Mouse (Mus musculus): ENCODE measurements at regions not wholly inside any gene's neighbourhood (a gene's known extent, or its start where the extent isn't known, plus 50 kb on each side); places are given as distances from the start of the nearest gene placed in this dataset.

DNA sequence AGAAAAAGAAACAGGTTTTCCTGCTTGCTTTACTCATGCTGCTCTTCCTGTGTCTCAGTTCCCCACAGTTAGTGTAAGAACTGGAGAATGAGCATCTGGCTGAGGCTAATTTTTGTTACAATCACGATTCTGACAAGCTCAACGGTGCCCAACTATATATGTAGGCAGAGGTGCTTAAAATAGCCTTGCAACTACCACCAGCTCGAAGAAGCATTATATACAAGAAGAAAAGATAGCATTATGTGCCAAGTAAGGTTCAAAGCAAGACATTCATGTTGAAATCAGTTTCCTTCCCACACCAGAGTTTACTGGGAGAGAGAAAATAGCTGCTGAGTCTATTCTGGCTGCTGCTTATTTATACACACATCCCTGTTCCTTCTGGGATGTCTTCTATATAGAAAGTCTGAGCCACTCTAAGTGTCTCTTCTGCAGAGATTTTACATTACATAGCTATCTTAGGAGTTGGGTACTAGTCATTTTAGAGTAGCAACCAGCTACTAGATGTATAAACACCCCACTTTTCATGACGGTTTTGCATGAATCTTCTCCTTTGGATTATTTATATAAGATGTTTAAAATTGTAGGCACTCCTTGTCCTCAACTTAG is 568.2 kb upstream of the Plxna2 start:
- no peaks in the 10 kb centered on the region for H3K27me3 ChIP-seq (replicated peaks)
- H3K9me3 ChIP-seq (replicated peaks) = no peaks in the 10 kb centered on the region
- H3K9ac ChIP-seq (replicated peaks) = no peak overlapping the region
- no peak overlapping the region for H3K4me2 ChIP-seq
- ATAC-seq (ENCODE audit: low FRiP score) = no peak
- 74% methylated on average over 4 of the region's 4 CpGs for WGBS
- no peak overlapping the region for H3K27ac ChIP-seq (replicated peaks)
- H3K4me3 ChIP-seq (replicated peaks) = no peak overlapping the region
- no peaks in the 10 kb centered on the region for H3K4me1 ChIP-seq
- H3K36me3 ChIP-seq = no peaks in the 10 kb centered on the region

DNA sequence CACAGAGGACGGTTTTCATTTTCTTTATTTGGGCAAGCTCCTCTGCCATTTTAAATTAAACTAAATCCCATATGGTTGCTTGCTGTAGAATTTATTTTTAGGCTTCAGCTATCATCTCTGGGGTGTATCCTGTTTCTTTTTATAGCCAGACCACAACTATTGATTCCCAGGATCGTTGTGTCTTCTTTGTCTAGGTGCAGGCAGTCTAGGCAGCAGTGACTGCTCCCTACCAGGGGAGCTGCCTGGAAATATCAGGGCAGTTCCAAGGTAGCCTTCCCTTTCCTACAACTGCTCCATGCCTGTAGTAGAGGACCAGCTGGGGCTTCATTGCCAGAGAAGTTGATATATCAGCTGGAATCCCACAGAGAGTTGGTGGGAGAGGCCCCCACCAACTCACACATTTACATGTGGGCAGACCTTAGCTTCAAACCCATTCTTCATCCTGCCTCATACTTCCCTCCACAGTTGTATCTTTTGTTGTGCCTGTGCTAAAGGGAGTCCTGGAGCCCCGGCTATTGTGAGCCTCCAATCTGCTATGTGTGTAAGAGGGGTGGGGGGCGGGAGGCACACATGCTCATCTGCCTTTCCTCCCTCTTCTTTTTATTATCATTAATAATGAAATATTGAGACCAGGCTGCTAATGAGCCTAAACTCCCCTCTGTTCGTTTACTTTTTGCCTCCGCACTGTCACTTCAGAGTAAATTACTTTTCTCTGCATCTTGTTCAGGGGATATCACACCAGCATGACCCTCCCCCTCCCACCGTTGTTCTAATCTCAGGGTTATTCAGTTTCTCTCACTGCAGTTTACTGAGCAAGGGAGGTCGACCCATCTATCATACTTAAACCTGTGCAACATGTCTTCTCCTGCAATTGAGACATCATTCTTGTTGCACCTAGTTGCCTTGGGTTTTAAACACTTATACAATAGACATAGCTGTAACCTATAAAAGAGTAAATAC is 576.3 kb upstream of the Plxna2 start:
- Histone ChIP-seq H3K4me1 (peaks cover 14% of the 10 kb centered on the region), H3K4me3 (replicated peaks) (no peak overlapping the region), H3K9me3 (replicated peaks) (no peaks in the 10 kb centered on the region), H3K36me3 (no peaks in the 10 kb centered on the region), H3K27ac (replicated peaks) (0 out of 2 replicates have a peak overlapping the region, but pooled peaks have one; percentile 33), H3K4me2 (no peak overlapping the region), H3K9ac (replicated peaks) (no peak overlapping the region), H3K27me3 (replicated peaks) (no peaks in the 10 kb centered on the region)
- WGBS = 27% methylated on average over 8 of the region's 8 CpGs
- ATAC-seq (ENCODE audit: low FRiP score) = no peak; the same call in none of the 2 replicates

DNA sequence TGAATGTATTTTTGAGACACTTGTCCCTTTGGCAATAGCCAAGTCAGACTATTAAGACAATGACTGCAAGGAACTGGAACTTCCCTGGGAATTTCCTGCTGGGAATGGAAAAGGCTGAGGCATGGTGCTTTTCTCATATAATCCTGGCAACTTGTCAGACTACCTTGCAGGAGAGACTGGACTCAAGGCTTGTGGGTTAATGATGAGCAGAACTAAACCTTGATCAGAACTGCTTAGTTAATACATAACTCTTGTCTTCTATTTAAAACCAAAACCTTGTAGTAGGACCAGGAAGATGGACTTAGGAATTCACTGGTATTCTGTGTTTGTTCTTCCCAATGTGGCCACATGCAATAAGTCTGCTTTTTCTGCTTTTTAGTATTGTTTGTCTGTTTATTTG is 579.3 kb upstream of the Plxna2 start:
- Histone ChIP-seq H3K27ac (replicated peaks) (no peak overlapping the region), H3K9me3 (replicated peaks) (no peaks in the 10 kb centered on the region), H3K4me3 (replicated peaks) (no peak overlapping the region), H3K4me2 (no peak overlapping the region), H3K27me3 (replicated peaks) (no peaks in the 10 kb centered on the region), H3K4me1 (peaks cover 18% of the 10 kb centered on the region), H3K36me3 (no peaks in the 10 kb centered on the region), H3K9ac (replicated peaks) (no peak overlapping the region)
- no peak for ATAC-seq (ENCODE audit: low FRiP score)

DNA sequence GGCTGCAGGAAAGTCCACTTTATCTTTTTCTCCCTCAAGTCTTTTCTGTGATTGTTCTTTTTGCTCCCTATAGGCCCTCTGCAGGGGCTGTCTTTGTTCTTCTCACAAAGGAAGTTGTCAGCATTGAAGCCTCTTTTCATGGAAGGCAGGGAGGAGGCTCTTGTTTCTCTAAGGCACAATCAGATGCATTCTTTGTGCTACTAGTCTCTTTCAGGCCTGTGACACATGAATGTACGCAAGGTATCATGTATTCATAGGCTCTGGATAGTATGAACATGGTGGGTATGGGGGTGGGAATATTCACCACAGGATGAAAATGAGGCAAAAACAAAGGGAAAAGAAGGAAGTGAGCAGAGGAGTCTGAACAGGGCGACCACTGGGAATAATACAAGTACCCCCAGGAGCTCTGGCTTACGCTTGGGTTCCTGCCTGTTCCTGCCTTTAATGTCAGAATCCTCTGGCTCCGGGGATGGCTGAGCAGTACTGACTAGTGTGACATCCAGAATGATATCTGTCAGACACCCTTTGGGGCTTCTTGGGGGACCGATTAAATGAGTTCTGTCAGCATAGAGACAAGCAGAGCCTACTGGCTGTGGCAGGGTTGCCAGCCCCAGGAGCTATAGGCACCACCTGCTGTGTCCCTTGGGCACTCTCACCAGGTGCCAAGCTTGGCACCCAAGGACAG is 583.7 kb upstream of the Plxna2 start:
- ATAC-seq (ENCODE audit: low FRiP score) = no peak
- no peak overlapping the region for H3K27ac ChIP-seq (replicated peaks)
- H3K27me3 ChIP-seq (replicated peaks) = no peaks in the 10 kb centered on the region
- no peak overlapping the region for H3K4me3 ChIP-seq (replicated peaks)
- no peak overlapping the region for H3K9ac ChIP-seq (replicated peaks)
- H3K36me3 ChIP-seq = no peaks in the 10 kb centered on the region
- H3K9me3 ChIP-seq (replicated peaks) = no peaks in the 10 kb centered on the region
- WGBS = 35% methylated on average over 5 of the region's 5 CpGs
- 0 out of 2 replicates have a peak, but pooled peaks cover 6% of the 10 kb centered on the region for H3K4me1 ChIP-seq
- H3K4me2 ChIP-seq = no peak overlapping the region

DNA sequence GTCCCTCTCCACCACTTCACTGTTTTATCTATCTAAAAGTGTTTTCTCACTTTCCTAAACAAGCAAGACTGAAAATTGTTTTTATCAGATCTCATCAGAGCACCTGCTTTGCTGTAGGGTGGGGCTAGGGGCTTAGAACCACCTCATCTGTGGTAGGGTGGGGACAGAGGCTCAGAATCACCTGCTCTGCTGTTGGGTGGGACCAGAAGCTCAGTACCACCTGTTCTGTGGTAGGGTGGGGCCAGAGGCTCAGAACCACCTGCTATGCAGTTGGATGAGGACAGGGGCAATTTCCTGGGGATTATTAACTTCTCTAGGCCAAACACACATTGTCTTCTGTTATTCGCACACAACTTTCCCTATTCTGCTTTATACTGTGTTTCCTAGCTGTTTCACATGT is 585.4 kb upstream of the Plxna2 start:
- no peak overlapping the region for H3K27ac ChIP-seq (replicated peaks)
- ATAC-seq (ENCODE audit: low FRiP score) = no peak
- no peaks in the 10 kb centered on the region for H3K27me3 ChIP-seq (replicated peaks)
- H3K9me3 ChIP-seq (replicated peaks) = no peaks in the 10 kb centered on the region
- H3K36me3 ChIP-seq = no peaks in the 10 kb centered on the region
- no peak overlapping the region for H3K9ac ChIP-seq (replicated peaks)
- 0 out of 2 replicates have a peak, but pooled peaks cover 6% of the 10 kb centered on the region for H3K4me1 ChIP-seq
- WGBS = 96% methylated on average over 1 of the region's 1 CpGs
- no peak overlapping the region for H3K4me2 ChIP-seq
- no peak overlapping the region for H3K4me3 ChIP-seq (replicated peaks)

- H3K27me3 ChIP-seq (replicated peaks) = no peaks in the 10 kb centered on the region
- H3K9me3 ChIP-seq (replicated peaks) = no peaks in the 10 kb centered on the region
- 0 out of 2 replicates have a peak, but pooled peaks cover 6% of the 10 kb centered on the region for H3K4me1 ChIP-seq
- H3K4me2 ChIP-seq = no peak overlapping the region
- ATAC-seq (ENCODE audit: low FRiP score) = no peak
- WGBS = 37% methylated on average over 3 of the region's 3 CpGs
- H3K27ac ChIP-seq (replicated peaks) = no peak overlapping the region
- no peak overlapping the region for H3K4me3 ChIP-seq (replicated peaks)
- no peaks in the 10 kb centered on the region for H3K36me3 ChIP-seq
- H3K9ac ChIP-seq (replicated peaks) = no peak overlapping the region
These were observed 587.3 kb upstream of the Plxna2 start for GRCm38 (mm10) chr1:194030651-194031228.

- no peak for ATAC-seq (ENCODE audit: low FRiP score)
- Histone ChIP-seq H3K9me3 (replicated peaks) (no peaks in the 10 kb centered on the region), H3K27ac (replicated peaks) (no peak overlapping the region), H3K4me3 (replicated peaks) (no peak overlapping the region), H3K4me1 (0 out of 2 replicates have a peak, but pooled peaks cover 3% of the 10 kb centered on the region), H3K4me2 (no peak overlapping the region), H3K9ac (replicated peaks) (no peak overlapping the region), H3K27me3 (replicated peaks) (no peaks in the 10 kb centered on the region), H3K36me3 (no peaks in the 10 kb centered on the region)
- WGBS = 78% methylated on average over 7 of the region's 7 CpGs
These were observed 590.9 kb upstream of the Plxna2 start for GRCm38 (mm10) chr1:194026958-194027692.

- H3K9ac ChIP-seq (replicated peaks) = no peak overlapping the region
- no peaks in the 10 kb centered on the region for H3K27me3 ChIP-seq (replicated peaks)
- no peaks in the 10 kb centered on the region for H3K36me3 ChIP-seq
- 75% methylated on average over 2 of the region's 2 CpGs for WGBS
- H3K4me1 ChIP-seq = 0 out of 2 replicates have a peak, but pooled peaks cover 3% of the 10 kb centered on the region
- no peak overlapping the region for H3K4me3 ChIP-seq (replicated peaks)
- H3K9me3 ChIP-seq (replicated peaks) = no peaks in the 10 kb centered on the region
- no peak overlapping the region for H3K4me2 ChIP-seq
- H3K27ac ChIP-seq (replicated peaks) = no peak overlapping the region
- ATAC-seq (ENCODE audit: low FRiP score) = no peak
These were observed 591.8 kb upstream of the Plxna2 start for GRCm38 (mm10) chr1:194026213-194026612.

- H3K4me2 ChIP-seq = no peak overlapping the region
- no peak overlapping the region for H3K27ac ChIP-seq (replicated peaks)
- H3K4me1 ChIP-seq = no peaks in the 10 kb centered on the region
- no peak overlapping the region for H3K9ac ChIP-seq (replicated peaks)
- no peaks in the 10 kb centered on the region for H3K9me3 ChIP-seq (replicated peaks)
- no peak overlapping the region for H3K4me3 ChIP-seq (replicated peaks)
- H3K36me3 ChIP-seq = no peaks in the 10 kb centered on the region
- H3K27me3 ChIP-seq (replicated peaks) = no peaks in the 10 kb centered on the region
- ATAC-seq (ENCODE audit: low FRiP score) = no peak; the same call in 1 of the 2 replicates
These were observed 598.7 kb upstream of the Plxna2 start for GRCm38 (mm10) chr1:194019282-194019681.

DNA sequence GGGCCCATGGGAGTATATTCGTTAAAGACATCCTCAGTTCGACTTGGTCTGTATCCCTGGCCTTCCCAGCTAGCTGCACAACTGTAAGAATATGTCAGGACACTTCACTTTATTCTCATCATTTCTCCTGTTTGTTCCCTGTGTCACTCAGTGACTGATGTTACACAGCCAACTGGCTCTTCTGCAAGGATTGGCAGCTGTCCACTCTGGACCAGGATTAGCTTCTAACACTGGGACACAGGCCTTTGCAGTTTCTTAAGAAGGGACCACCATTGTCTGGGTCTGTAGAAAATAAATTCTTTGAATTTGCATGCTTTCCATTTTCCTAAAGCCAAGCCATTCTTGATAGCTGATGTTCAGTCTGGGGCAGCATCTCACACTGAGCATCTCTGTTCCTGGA is 622.1 kb upstream of the Camk1g start:
- H3K27me3 ChIP-seq (replicated peaks) = no peaks in the 10 kb centered on the region
- no peak overlapping the region for H3K9ac ChIP-seq (replicated peaks)
- H3K4me2 ChIP-seq = no peak overlapping the region
- WGBS = 73% methylated on average over 2 of the region's 2 CpGs
- no peak overlapping the region for H3K27ac ChIP-seq (replicated peaks)
- no peaks in the 10 kb centered on the region for H3K36me3 ChIP-seq
- no peak for ATAC-seq (ENCODE audit: low FRiP score)
- no peak overlapping the region for H3K4me3 ChIP-seq (replicated peaks)
- no peaks in the 10 kb centered on the region for H3K9me3 ChIP-seq (replicated peaks)
- H3K4me1 ChIP-seq = peaks cover 24% of the 10 kb centered on the region
